Mouse (Mus musculus) bone marrow macrophage, adult 2 months (primary cell): Measurements from ENCODE around the gene Calml3.

Experiments
- CTCF ChIP-seq: IDR thresholded peaks from 2 replicates; pipeline ENCODE4 v1.5.1; 2012; ENCODE audit warnings: low read depth, mild to moderate bottlenecking, low read length, moderate library complexity
- POLR2A ChIP-seq: IDR thresholded peaks from 2 replicates; pipeline ENCODE4 v1.6.1; 2012; ENCODE audit warnings: mild to moderate bottlenecking, low read depth, low read length, borderline replicate concordance

GRCm38 (mm10) chr13:3777216-3777912, 26.8 kb downstream of the Calml3 start:
- TF ChIP-seq POLR2A (no peak), CTCF (no peak)
